Mouse (Mus musculus): ENCODE data around the gene Fbxl21.

Gene Fbxl21

GRCm38 (mm10) chr13:56522081-56522820 lies at the start of gene Fbxl21:
Fbxl21 (plus strand) TSS chr13:56522472.
- peak; percentile 83 for DNase-seq (ENCODE audit: low read depth, low spot score)

GRCm38 (mm10) chr13:56472661-56473060 lies 49.6 kb upstream of the Fbxl21 start:
- no peak for DNase-seq (ENCODE audit: low read depth, low spot score)

- no peak for DNase-seq (ENCODE audit: low read depth, low spot score)
Measured at GRCm38 (mm10) chr13:56475363-56475762, 46.9 kb upstream of the Fbxl21 start.

GRCm38 (mm10) chr13:56476790-56477189 lies 45.5 kb upstream of the Fbxl21 start:
- no peak for DNase-seq (ENCODE audit: low read depth, low spot score)

- peak; percentile 48 for DNase-seq (ENCODE audit: low read depth, low spot score)
Measured at GRCm38 (mm10) chr13:56477271-56477670, 45.0 kb upstream of the Fbxl21 start.

GRCm38 (mm10) chr13:56478027-56478426 lies 44.2 kb upstream of the Fbxl21 start:
- DNase-seq (ENCODE audit: low read depth, low spot score) = no peak

- no peak for DNase-seq (ENCODE audit: low read depth, low spot score)
Measured at GRCm38 (mm10) chr13:56482146-56482545, 40.1 kb upstream of the Fbxl21 start, which contains the start of gene Il9. Il9 (minus strand) TSS chr13:56482246.

GRCm38 (mm10) chr13:56488012-56488411 lies 34.3 kb upstream of the Fbxl21 start:
- DNase-seq (ENCODE audit: low read depth, low spot score) = no peak

- no peak for DNase-seq (ENCODE audit: low read depth, low spot score)
Measured at GRCm38 (mm10) chr13:56494440-56494839, 27.8 kb upstream of the Fbxl21 start.

- DNase-seq (ENCODE audit: low read depth, low spot score) = no peak
Measured at GRCm38 (mm10) chr13:56500132-56500531, 22.1 kb upstream of the Fbxl21 start.

- DNase-seq (ENCODE audit: low read depth, low spot score) = no peak
Measured at GRCm38 (mm10) chr13:56500636-56501035, 21.6 kb upstream of the Fbxl21 start.

GRCm38 (mm10) chr13:56501866-56502420 lies 20.3 kb upstream of the Fbxl21 start:
- DNase-seq (ENCODE audit: low read depth, low spot score) = no peak

- DNase-seq (ENCODE audit: low read depth, low spot score) = no peak
Measured at GRCm38 (mm10) chr13:56506871-56507496, 15.3 kb upstream of the Fbxl21 start.

GRCm38 (mm10) chr13:56509796-56510195 lies 12.5 kb upstream of the Fbxl21 start:
- no peak for DNase-seq (ENCODE audit: low read depth, low spot score)

GRCm38 (mm10) chr13:56513595-56513994 lies 8.7 kb upstream of the Fbxl21 start:
- no peak for DNase-seq (ENCODE audit: low read depth, low spot score)

- no peak for DNase-seq (ENCODE audit: low read depth, low spot score)
Measured at GRCm38 (mm10) chr13:56516311-56516710, 6.0 kb upstream of the Fbxl21 start.

- DNase-seq (ENCODE audit: low read depth, low spot score) = no peak
Measured at GRCm38 (mm10) chr13:56516816-56517215, 5.5 kb upstream of the Fbxl21 start.

GRCm38 (mm10) chr13:56522821-56523167 lies 522 bp downstream of the Fbxl21 start:
- no peak for DNase-seq (ENCODE audit: low read depth, low spot score)

- DNase-seq (ENCODE audit: low read depth, low spot score) = no peak
Measured at GRCm38 (mm10) chr13:56526871-56527270, 4.6 kb downstream of the Fbxl21 start.

- DNase-seq (ENCODE audit: low read depth, low spot score) = no peak
Measured at GRCm38 (mm10) chr13:56527846-56528245, 5.6 kb downstream of the Fbxl21 start.

GRCm38 (mm10) chr13:56528281-56528680 lies 6.0 kb downstream of the Fbxl21 start:
- DNase-seq (ENCODE audit: low read depth, low spot score) = no peak

GRCm38 (mm10) chr13:56529031-56529430 lies 6.8 kb downstream of the Fbxl21 start:
- DNase-seq (ENCODE audit: low read depth, low spot score) = no peak

GRCm38 (mm10) chr13:56529685-56530084 lies 7.4 kb downstream of the Fbxl21 start:
- DNase-seq (ENCODE audit: low read depth, low spot score) = no peak

Measured in telencephalon, adult 2 months (tissue).